Mouse (Mus musculus) embryonic fibroblast, embryonic 13.5 days (primary cell): ENCODE measurements around the gene Slc41a1.

Experiments used
- CTCF ChIP-seq: IDR thresholded peaks from 2 replicates; pipeline ENCODE4 v1.5.1; 2011; ENCODE audit warnings: mild to moderate bottlenecking, control low read depth, low read length, moderate library complexity, borderline replicate concordance; ENCODE audit not compliant: insufficient read depth
- POLR2A ChIP-seq: IDR thresholded peaks from 2 replicates; pipeline ENCODE4 v1.6.1; 2011; ENCODE audit warnings: low read depth, mild to moderate bottlenecking, control low read depth, low read length, moderate library complexity

DNA sequence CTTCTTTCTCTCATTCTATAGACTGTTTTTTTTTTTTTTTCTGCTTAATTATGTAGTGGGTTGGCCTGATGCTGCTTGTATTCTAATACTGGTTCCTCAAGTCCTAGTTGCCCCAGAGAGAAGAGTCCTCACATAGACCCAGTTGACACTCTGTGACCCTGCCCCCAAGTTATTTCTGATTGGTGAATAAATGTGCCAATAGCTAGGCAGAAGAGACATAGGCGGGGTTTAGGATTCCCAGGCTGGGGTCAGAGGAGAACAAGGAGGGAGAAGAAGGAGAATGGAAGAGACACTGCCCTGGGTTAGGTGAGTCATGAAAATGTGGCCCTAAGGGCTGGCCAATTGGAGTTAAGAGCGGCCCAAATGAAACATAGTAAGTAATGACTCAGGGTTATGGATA lies 52.5 kb downstream of the Slc41a1 start:
- TF ChIP-seq CTCF (no peak), POLR2A (no peak)
